Mouse (Mus musculus) intestine, embryonic 14.5 days (tissue): Measurements from ENCODE around the gene Barx2. TPM values are rescaled to one million over a fixed set of nuclear protein-coding genes. Genes with fewer than 3 reads are reported as not detected.

Experiments used
- ATAC-seq: fragments of 200-750 bp; cut with Nextera tagmentation; replicated peaks from 2 replicates; pipeline ENCODE4 v1.8.0; 2017; ENCODE audit warnings: low read depth, moderate number of reproducible peaks, moderate TSS enrichment, moderate library complexity; ENCODE audit not compliant: low FRiP score, low TSS enrichment
- DNase-seq: peaks from one replicate; pipeline ENCODE4 v3.0.0-alpha.2; 2018; ENCODE audit warnings: low spot score
- H3K27ac ChIP-seq: fragments of 300-500 bp; sonication (generic); 2 replicates; pipeline ENCODE4 v1.5.1; 2014; ENCODE audit warnings: low read depth, mild to moderate bottlenecking, control low read depth
- H3K27me3 ChIP-seq: fragments of 300-500 bp; sonication (generic); replicated peaks from 2 replicates; pipeline ENCODE4 v1.6.1; 2014; ENCODE audit warnings: low read length, control low read depth; ENCODE audit not compliant: control insufficient read depth, insufficient read depth
- H3K36me3 ChIP-seq: fragments of 300-500 bp; sonication (generic); 2 replicates; pipeline ENCODE4 v1.6.1; 2014; ENCODE audit warnings: low read length, control low read depth; ENCODE audit not compliant: control insufficient read depth, insufficient read depth
- H3K4me1 ChIP-seq: fragments of 300-500 bp; sonication (generic); replicated peaks from 2 replicates; pipeline ENCODE4 v1.6.1; 2014; ENCODE audit warnings: low read length, control low read depth, mixed read lengths; ENCODE audit not compliant: control insufficient read depth, insufficient read depth
- H3K4me2 ChIP-seq: fragments of 300-500 bp; sonication (generic); 2 replicates; pipeline ENCODE4 v1.6.1; 2014; ENCODE audit warnings: low read length
- H3K4me3 ChIP-seq: fragments of 300-500 bp; sonication (generic); 2 replicates; pipeline ENCODE4 v1.5.1; 2014; ENCODE audit warnings: low read depth, low read length, control low read depth, mixed read lengths
- H3K9ac ChIP-seq: fragments of 300-500 bp; sonication (generic); 2 replicates; pipeline ENCODE4 v1.6.1; 2014; ENCODE audit warnings: mild to moderate bottlenecking, low read length
- H3K9me3 ChIP-seq: fragments of 300-500 bp; sonication (generic); 2 replicates; pipeline ENCODE4 v1.6.1; 2016; ENCODE audit warnings: low read length, control low read depth; ENCODE audit not compliant: control insufficient read depth
- WGBS: fragments of 180-500 bp; shearing (Covaris S2); extraction: QIAGEN DNeasy Blood & Tissue Kit; methylation state at CpG from one replicate; pipeline ENCODE4 v1.1.7; 2014; 5-methylcytosine and 5-hydroxymethylcytosine counted together
- polyA plus RNA-seq: library from polyadenylated mRNA; unstranded; fragments of >200 nt; fragmentation: Nextera tagmentation; extraction: Ambion mirVana; gene quantifications from 2 replicates; pipeline ENCODE4 v1.2.1, GENCODE M21; 2014

The Barx2 gene
- polyA plus RNA-seq, 1 experiment from 2014 or later = 0.12 TPM

DNA sequence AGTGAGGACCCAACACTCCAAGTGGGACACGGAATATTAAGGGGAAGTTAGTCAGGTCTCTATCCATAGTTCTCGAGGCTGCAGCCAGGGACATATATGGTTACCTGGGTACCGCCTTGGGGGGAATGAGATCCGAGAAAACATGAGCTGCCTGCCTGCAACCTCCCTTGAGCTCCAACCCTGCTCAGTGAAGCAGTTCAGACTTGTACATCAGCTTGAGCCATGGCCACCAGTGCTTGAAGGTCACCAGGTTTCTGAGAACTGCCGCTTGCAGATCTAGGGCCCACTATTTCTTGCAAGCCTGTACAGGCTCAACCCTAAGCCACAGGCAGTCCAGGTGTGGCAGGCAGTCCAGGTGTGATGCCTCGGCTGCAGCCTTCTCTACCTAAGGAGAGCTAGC is 57.6 kb downstream of the Barx2 start:
- Histone ChIP-seq H3K9ac (no peak overlapping the region), H3K4me2 (no peak overlapping the region), H3K4me1 (no peaks in the 10 kb centered on the region), H3K4me3 (no peak overlapping the region), H3K36me3 (no peaks in the 10 kb centered on the region), H3K9me3 (no peaks in the 10 kb centered on the region), H3K27ac (no peak overlapping the region), H3K27me3 (0 out of 2 replicates have a peak, but pooled peaks cover 8% of the 10 kb centered on the region)
- DNase-seq (peak; percentile 37), ATAC-seq (no peak)
- WGBS = 83% methylated on average over 6 of the region's 6 CpGs

DNA sequence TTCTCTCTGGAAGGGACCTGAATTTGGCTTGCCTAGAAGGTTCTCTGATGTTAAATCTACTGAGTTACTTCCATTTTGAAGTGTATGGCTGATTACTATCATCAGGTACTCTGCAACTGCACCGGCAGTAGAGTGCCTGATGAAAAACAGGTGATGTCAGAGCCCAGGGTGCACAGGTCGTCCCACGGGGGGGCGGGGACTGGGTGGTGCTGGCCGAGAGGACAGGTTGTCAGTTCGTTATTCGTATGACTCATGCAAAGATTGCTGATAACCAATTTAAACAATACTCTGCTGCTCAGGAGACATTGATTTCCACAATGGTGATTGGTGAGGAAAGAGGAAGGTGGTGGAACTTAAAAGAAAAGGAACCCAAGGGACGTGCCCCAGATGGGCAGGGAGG is 61.6 kb downstream of the Barx2 start:
- Histone ChIP-seq H3K27ac (no peak overlapping the region), H3K36me3 (no peaks in the 10 kb centered on the region), H3K9me3 (no peaks in the 10 kb centered on the region), H3K9ac (no peak overlapping the region), H3K4me1 (no peaks in the 10 kb centered on the region), H3K4me3 (no peak overlapping the region), H3K27me3 (no peaks in the 10 kb centered on the region), H3K4me2 (no peak overlapping the region)
- WGBS = 54% methylated on average over 8 of the region's 8 CpGs
- DNase-seq (peak; percentile 59), ATAC-seq (peak; percentile 92)

DNA sequence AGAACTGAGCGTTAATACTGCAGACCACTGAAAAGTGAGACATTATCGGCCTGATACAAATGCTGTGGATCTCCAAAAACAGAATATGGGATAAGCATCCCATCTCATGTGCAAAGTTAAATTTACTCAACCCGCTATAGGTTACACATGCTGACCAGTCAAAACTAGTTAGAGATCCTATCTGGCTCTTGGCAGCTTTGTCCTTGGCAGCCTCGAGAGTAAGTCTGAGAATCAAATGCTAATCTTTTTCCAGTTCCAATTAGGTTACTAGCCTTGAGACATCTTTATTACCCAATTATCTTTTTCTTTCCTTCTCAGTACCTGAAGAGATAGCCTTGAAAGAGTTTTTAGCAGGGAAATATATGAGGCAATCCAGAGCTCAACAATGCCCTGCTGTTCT is 62.6 kb downstream of the Barx2 start:
- no peak overlapping the region for H3K4me3 ChIP-seq
- no peak overlapping the region for H3K4me2 ChIP-seq
- WGBS = 84% methylated on average over 4 of the region's 4 CpGs
- no peaks in the 10 kb centered on the region for H3K4me1 ChIP-seq
- H3K9ac ChIP-seq = no peak overlapping the region
- no peaks in the 10 kb centered on the region for H3K36me3 ChIP-seq
- ATAC-seq (no peak), DNase-seq (no peak)
- H3K9me3 ChIP-seq = no peaks in the 10 kb centered on the region
- no peaks in the 10 kb centered on the region for H3K27me3 ChIP-seq
- no peak overlapping the region for H3K27ac ChIP-seq

DNA sequence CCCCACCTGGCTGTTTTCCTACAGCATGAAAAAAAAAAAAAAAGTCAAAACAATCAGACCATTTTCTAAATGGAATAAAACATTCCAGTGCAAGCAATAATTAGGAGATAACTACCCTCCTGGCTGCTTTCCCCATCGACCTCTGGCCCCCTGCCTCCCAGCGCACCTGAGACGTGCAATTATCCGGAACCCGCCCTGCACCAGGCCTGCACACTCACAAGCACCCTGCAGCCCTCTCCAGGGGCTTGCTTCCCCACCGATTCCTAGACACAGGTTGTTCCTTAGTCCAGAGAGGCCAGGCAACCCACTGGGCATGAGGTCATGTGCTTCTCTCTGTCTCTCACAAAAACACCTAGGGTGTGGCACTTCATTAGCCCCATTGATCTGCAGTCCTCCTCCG is 63.9 kb downstream of the Barx2 start:
- 71% methylated on average over 7 of the region's 7 CpGs for WGBS
- 0 out of 2 replicates have a peak, but pooled peaks have one; percentile 36 for ATAC-seq

DNA sequence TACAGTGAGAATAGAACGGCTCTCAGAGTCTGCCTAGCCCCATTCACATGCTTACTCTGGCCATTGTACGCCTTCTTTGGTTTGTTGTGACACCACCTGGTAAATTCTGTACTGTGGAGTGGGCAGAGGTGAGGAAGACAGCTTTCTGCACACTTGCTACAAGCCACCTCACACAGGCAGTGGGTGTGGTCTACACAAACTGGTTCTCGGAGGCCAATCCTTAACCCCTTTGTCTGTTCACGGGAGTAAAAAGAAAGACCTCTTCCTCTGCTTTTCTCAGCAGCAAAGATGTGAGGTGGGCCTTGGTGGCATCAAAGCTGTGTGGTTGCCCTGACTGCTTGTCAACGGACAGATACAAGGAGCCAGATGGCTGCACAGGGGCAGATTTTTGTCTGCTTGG is 68.6 kb downstream of the Barx2 start:
- no peak for ATAC-seq
- Histone ChIP-seq H3K4me1 (0 out of 2 replicates have a peak, but pooled peaks cover 1% of the 10 kb centered on the region), H3K27ac (no peak overlapping the region), H3K9me3 (no peaks in the 10 kb centered on the region), H3K4me2 (no peak overlapping the region), H3K27me3 (no peaks in the 10 kb centered on the region), H3K36me3 (no peaks in the 10 kb centered on the region), H3K9ac (no peak overlapping the region), H3K4me3 (no peak overlapping the region)
- 68% methylated on average over 5 of the region's 5 CpGs for WGBS
- peak; percentile 52 for DNase-seq

More for the DNA sequence above, 63.9 kb downstream of the Barx2 start:
- Histone ChIP-seq H3K27ac (no peak overlapping the region; the same call in 1 of the 2 replicates), H3K4me3 (no peak overlapping the region), H3K4me1 (no peaks in the 10 kb centered on the region), H3K9ac (no peak overlapping the region), H3K36me3 (no peaks in the 10 kb centered on the region), H3K4me2 (no peak overlapping the region), H3K9me3 (no peaks in the 10 kb centered on the region), H3K27me3 (no peaks in the 10 kb centered on the region)
- peak; percentile 42 for DNase-seq

DNA sequence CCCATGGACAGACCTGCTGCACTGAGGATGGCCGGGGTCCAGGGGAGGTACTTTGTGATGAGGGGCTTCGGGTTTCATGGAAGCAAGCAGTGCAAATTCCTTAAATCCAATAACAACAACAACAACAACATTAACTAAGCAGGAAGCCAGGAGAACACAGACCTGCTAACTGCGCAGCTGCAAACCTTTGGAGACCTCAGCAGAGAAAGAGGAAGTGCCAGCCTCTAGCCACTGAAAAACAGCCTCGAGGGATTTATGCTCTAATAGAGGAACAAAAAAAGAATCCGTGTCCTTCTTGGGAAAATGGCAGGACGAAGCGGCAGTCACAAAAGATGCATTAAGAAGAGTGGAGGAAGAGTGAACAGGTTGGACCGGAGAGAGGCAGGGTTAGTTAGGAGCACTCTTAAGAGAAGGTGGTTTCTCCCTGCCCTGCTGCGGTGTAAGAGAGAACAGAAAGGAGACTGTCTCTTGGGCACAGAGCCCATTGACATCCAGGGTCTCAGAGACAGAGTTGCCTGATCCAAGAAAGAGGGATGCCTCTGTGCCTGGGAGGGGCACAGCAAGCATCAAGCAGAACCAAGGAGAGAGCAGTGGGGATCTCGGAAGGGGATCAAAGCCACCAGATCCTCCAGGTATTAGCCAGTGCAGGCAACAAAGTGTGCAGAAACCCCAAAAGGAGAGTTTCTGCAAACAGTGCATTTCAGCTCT is 72.0 kb downstream of the Barx2 start:
- Histone ChIP-seq H3K4me1 (0 out of 2 replicates have a peak, but pooled peaks cover 3% of the 10 kb centered on the region), H3K9me3 (no peaks in the 10 kb centered on the region), H3K4me2 (no peak overlapping the region), H3K36me3 (no peaks in the 10 kb centered on the region), H3K27me3 (no peaks in the 10 kb centered on the region), H3K9ac (no peak overlapping the region), H3K27ac (no peak overlapping the region), H3K4me3 (no peak overlapping the region)
- DNase-seq (peak; percentile 46), ATAC-seq (no peak)
- 70% methylated on average over 10 of the region's 10 CpGs for WGBS

DNA sequence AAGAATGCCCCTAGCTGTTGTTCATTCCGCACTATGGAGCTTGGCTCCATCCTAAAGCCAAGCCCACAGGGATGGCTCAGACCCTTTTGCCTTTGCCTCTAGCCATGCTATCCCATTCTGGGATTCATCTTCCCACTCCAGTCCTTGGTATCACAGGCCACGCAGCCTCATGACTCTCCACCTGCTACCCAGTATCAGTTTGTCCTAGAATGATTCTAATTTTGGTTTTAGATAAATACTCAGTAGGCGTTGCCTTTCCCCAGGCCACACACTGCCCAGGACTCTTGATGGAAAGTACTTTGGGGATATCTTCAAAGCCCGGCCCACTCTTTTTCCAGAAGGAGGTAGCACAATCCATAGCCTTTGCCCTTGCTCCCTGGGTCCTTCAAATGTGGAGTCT is 72.7 kb downstream of the Barx2 start:
- WGBS = 87% methylated on average over 4 of the region's 4 CpGs
- no peaks in the 10 kb centered on the region for H3K36me3 ChIP-seq
- no peaks in the 10 kb centered on the region for H3K9me3 ChIP-seq
- H3K4me2 ChIP-seq = no peak overlapping the region
- H3K27me3 ChIP-seq = no peaks in the 10 kb centered on the region
- H3K9ac ChIP-seq = no peak overlapping the region
- no peak overlapping the region for H3K27ac ChIP-seq
- H3K4me3 ChIP-seq = no peak overlapping the region
- H3K4me1 ChIP-seq = 0 out of 2 replicates have a peak, but pooled peaks cover 3% of the 10 kb centered on the region
- ATAC-seq = no peak
- DNase-seq = no peak

DNA sequence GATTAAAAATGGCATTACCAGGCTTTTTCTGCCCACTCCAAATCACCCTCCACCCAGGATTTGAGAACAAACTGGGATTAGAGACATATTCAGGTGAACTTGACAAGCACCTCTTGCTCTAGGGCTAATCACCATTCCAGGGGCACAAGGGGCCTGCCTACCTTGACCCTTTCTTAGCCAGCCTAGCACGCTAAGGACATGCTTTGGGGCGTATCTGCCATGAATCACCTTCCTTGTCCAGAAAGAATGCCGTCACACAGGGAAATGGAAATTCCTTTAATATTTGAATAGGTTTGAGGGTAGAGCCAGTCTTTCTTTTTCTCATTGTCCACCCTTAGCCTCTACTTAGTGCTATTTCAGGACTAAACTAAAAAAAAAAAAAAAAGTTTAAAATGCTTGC is 73.2 kb downstream of the Barx2 start:
- no peak for DNase-seq
- no peak overlapping the region for H3K4me3 ChIP-seq

More for the DNA sequence above, 73.2 kb downstream of the Barx2 start:
- 58% methylated on average over 3 of the region's 3 CpGs for WGBS
- H3K4me2 ChIP-seq = no peak overlapping the region
- H3K27me3 ChIP-seq = no peaks in the 10 kb centered on the region
- H3K4me1 ChIP-seq = 0 out of 2 replicates have a peak, but pooled peaks cover 3% of the 10 kb centered on the region
- no peak overlapping the region for H3K9ac ChIP-seq
- 0 out of 2 replicates have a peak overlapping the region, but pooled peaks have one; percentile 11 for H3K27ac ChIP-seq
- H3K9me3 ChIP-seq = no peaks in the 10 kb centered on the region
- ATAC-seq = no peak
- no peaks in the 10 kb centered on the region for H3K36me3 ChIP-seq
